ENCODE assay signal across 8 mouse cellular contexts in genomic region chr1:94034984-94035743, GRCm38 (mm10). TPM values are rescaled to one million over a fixed set of nuclear protein-coding genes. Genes with fewer than 3 reads are reported as not detected.
DNase-seq lines count a peak whose midpoint lies in the region; ATAC-seq and TF ChIP-seq lines count a peak whose summit lies in the region.

No protein-coding gene starts in this region.

- intact Hi-C loops in heart, postnatal 14 days (cut with DNase I) = loop anchor here (2.0 kb wide), 1 partner anchor 44 kb away; no protein-coding TSS in a partner anchor

- no peaks in the 10 kb centered on the region for H3K4me1 ChIP-seq in ES-Bruce4 (ENCODE audit: control insufficient read depth, insufficient read depth, low read length)
- no peaks in the 10 kb centered on the region for H3K4me1 ChIP-seq in forebrain, embryonic 14.5 days (ENCODE audit: control insufficient read depth, insufficient read depth, low read length)
- no peaks in the 10 kb centered on the region for H3K4me1 ChIP-seq in liver, embryonic 16.5 days (ENCODE audit: control insufficient read depth, low read depth, low read length)
- 0 out of 2 replicates have a peak, but pooled peaks cover 3% of the 10 kb centered on the region for H3K4me1 ChIP-seq in neural tube, embryonic 12.5 days
- H3K4me1 ChIP-seq in stomach, postnatal 0 days (replicated peaks; ENCODE audit: control insufficient read depth, insufficient read depth) = no peaks in the 10 kb centered on the region

- peak; percentile 91 for TF ChIP-seq CTCF in ES-Bruce4 (IDR thresholded peaks at IDR 0.05; ENCODE audit: low read depth, low read length)
- peak; percentile 89 for TF ChIP-seq CTCF in stomach, postnatal 0 days (IDR thresholded peaks at IDR 0.05; ENCODE audit: low read depth)

- no peak overlapping the region for H3K27ac ChIP-seq in ES-Bruce4 (ENCODE audit: insufficient read depth, low read length)
- peak overlapping the region; percentile 21; the same call in 1 of the 2 replicates for H3K27ac ChIP-seq in forebrain, embryonic 14.5 days (ENCODE audit: low read depth, low read length)
- H3K27ac ChIP-seq in liver, embryonic 16.5 days (ENCODE audit: low read length) = peak overlapping the region; percentile 50; the same call in 1 of the 2 replicates
- H3K27ac ChIP-seq in neural tube, embryonic 12.5 days = no peak overlapping the region
- peak overlapping the region; percentile 2; the same call in 1 of the 2 replicates for H3K27ac ChIP-seq in stomach, postnatal 0 days (replicated peaks)

- H3K36me3 ChIP-seq in ES-Bruce4 (ENCODE audit: control insufficient read depth, insufficient read depth, low read length, poor library complexity, severe bottlenecking) = no peaks in the 10 kb centered on the region
- H3K36me3 ChIP-seq in forebrain, embryonic 14.5 days (ENCODE audit: control insufficient read depth, insufficient read depth, low read length) = no peaks in the 10 kb centered on the region
- H3K36me3 ChIP-seq in liver, embryonic 16.5 days (ENCODE audit: control insufficient read depth, insufficient read depth) = no peaks in the 10 kb centered on the region
- H3K36me3 ChIP-seq in neural tube, embryonic 12.5 days = no peaks in the 10 kb centered on the region
- no peaks in the 10 kb centered on the region for H3K36me3 ChIP-seq in stomach, postnatal 0 days (ENCODE audit: control insufficient read depth, insufficient read depth, low read length)

- peak; percentile 81 for DNase-seq in cerebellum, adult 11 months
- DNase-seq in forebrain, embryonic 14.5 days (ENCODE audit: low spot score) = peak; percentile 89
- DNase-seq in heart, postnatal 14 days = peak; percentile 87 to 88
- peak; percentile 11 for DNase-seq in large intestine, adult 2 months (ENCODE audit: low read depth, low spot score)
- DNase-seq in stomach, postnatal 0 days (ENCODE audit: low spot score) = peak; percentile 79

- no peak for TF ChIP-seq POLR2A in ES-Bruce4 (IDR thresholded peaks at IDR 0.05; ENCODE audit: insufficient read depth, low read length)

- no peak for TF ChIP-seq EP300 in ES-Bruce4 (IDR thresholded peaks at IDR 0.05; ENCODE audit: insufficient read depth, low read depth, low read length)
- TF ChIP-seq EP300 in stomach, postnatal 0 days (optimal IDR thresholded peaks at IDR 0.05) = no peak

- no peak overlapping the region for H3K9ac ChIP-seq in ES-Bruce4 (ENCODE audit: low read depth, poor library complexity, severe bottlenecking)
- peak overlapping the region; percentile 51 for H3K9ac ChIP-seq in forebrain, embryonic 14.5 days (ENCODE audit: low read length)
- H3K9ac ChIP-seq in liver, embryonic 16.5 days (ENCODE audit: low read depth, low read length) = no peak overlapping the region
- H3K9ac ChIP-seq in neural tube, embryonic 12.5 days = peak overlapping the region; percentile 57
- peak overlapping the region; percentile 2; the same call in 1 of the 2 replicates for H3K9ac ChIP-seq in stomach, postnatal 0 days (ENCODE audit: low read length)

- H3K27me3 ChIP-seq in ES-Bruce4 (ENCODE audit: control insufficient read depth, insufficient read depth, low read length, poor library complexity, severe bottlenecking) = no peaks in the 10 kb centered on the region
- H3K27me3 ChIP-seq in forebrain, embryonic 14.5 days (replicated peaks; ENCODE audit: control insufficient read depth, insufficient read depth, low read length) = no peaks in the 10 kb centered on the region
- H3K27me3 ChIP-seq in liver, embryonic 16.5 days (ENCODE audit: control insufficient read depth, insufficient read depth, low read depth, low read length) = no peaks in the 10 kb centered on the region
- no peaks in the 10 kb centered on the region for H3K27me3 ChIP-seq in neural tube, embryonic 12.5 days (replicated peaks)
- H3K27me3 ChIP-seq in stomach, postnatal 0 days (ENCODE audit: control insufficient read depth, insufficient read depth, low read length) = no peaks in the 10 kb centered on the region

- no peaks in the 10 kb centered on the region for H3K9me3 ChIP-seq in ES-Bruce4 (replicated peaks; ENCODE audit: control insufficient read depth, insufficient read depth, low read length, poor library complexity, severe bottlenecking)
- H3K9me3 ChIP-seq in forebrain, embryonic 14.5 days (replicated peaks; ENCODE audit: control insufficient read depth, low read length) = no peaks in the 10 kb centered on the region
- no peaks in the 10 kb centered on the region for H3K9me3 ChIP-seq in liver, embryonic 16.5 days (replicated peaks; ENCODE audit: control insufficient read depth, low read length)
- H3K9me3 ChIP-seq in neural tube, embryonic 12.5 days = no peaks in the 10 kb centered on the region
- H3K9me3 ChIP-seq in stomach, postnatal 0 days (ENCODE audit: control insufficient read depth, low read length) = no peaks in the 10 kb centered on the region

- H3K4me2 ChIP-seq in forebrain, embryonic 14.5 days (ENCODE audit: low read length) = peak overlapping the region; percentile 58
- H3K4me2 ChIP-seq in liver, embryonic 16.5 days (ENCODE audit: low read depth, low read length) = peak overlapping the region; percentile 58
- peak overlapping the region; percentile 70 for H3K4me2 ChIP-seq in neural tube, embryonic 12.5 days (replicated peaks)
- H3K4me2 ChIP-seq in stomach, postnatal 0 days (replicated peaks; ENCODE audit: low read depth) = peak overlapping the region; percentile 52

- peak; percentile 95 for ATAC-seq in forebrain, embryonic 14.5 days
- peak; percentile 81 for ATAC-seq in liver, embryonic 16.5 days (ENCODE audit: low read depth)
- ATAC-seq in neural tube, embryonic 12.5 days (ENCODE audit: low FRiP score, low read depth) = peak; percentile 94
- peak; percentile 88 for ATAC-seq in stomach, postnatal 0 days (ENCODE audit: low FRiP score, low TSS enrichment)

- H3K4me3 ChIP-seq in ES-Bruce4 (ENCODE audit: low read depth, low read length) = peak overlapping the region; percentile 46
- H3K4me3 ChIP-seq in forebrain, embryonic 14.5 days (ENCODE audit: low read depth, low read length) = peak overlapping the region; percentile 27
- peak overlapping the region; percentile 41 for H3K4me3 ChIP-seq in liver, embryonic 16.5 days (ENCODE audit: low read depth, low read length)
- peak overlapping the region; percentile 30 for H3K4me3 ChIP-seq in neural tube, embryonic 12.5 days
- peak overlapping the region; percentile 27 for H3K4me3 ChIP-seq in stomach, postnatal 0 days (ENCODE audit: low read depth, low read length)

- under 1% methylated on average over 25 of the region's 25 CpGs for WGBS in forebrain, embryonic 14.5 days
- 1% methylated on average over 25 of the region's 25 CpGs for WGBS in large intestine, adult 2 months
- WGBS in liver, embryonic 16.5 days (ENCODE audit: insufficient replicate concordance) = under 1% methylated on average over 25 of the region's 25 CpGs
- 2% methylated on average over 24 of the region's 25 CpGs for WGBS in neural tube, embryonic 12.5 days
- under 1% methylated on average over 25 of the region's 25 CpGs for WGBS in stomach, postnatal 0 days

RNA-seq across cellular contexts. Expression of gene Neu4, which starts 14.9 kb away (rescaled TPM):
- not detected in 2 replicates for polyA plus RNA-seq in ES-Bruce4 (2011; ENCODE audit: insufficient read depth, insufficient read length, low read depth, missing spikeins)
- not detected in 2 replicates for polyA plus RNA-seq in forebrain, embryonic 14.5 days (2014; fragmentation: Nextera tagmentation; extraction: Ambion mirVana)
- not detected for total RNA-seq in heart, postnatal 14 days (2021)
- not detected in 2 replicates for polyA plus RNA-seq in large intestine, adult 2 months (2012; rRNA removed)
- polyA plus RNA-seq in liver, embryonic 16.5 days (2015; fragmentation: Nextera tagmentation; extraction: Ambion mirVana) = not detected in 2 replicates
- polyA plus RNA-seq in neural tube, embryonic 12.5 days (2016; fragmentation: Nextera tagmentation; extraction: Ambion mirVana) = not detected in 2 replicates
- polyA plus RNA-seq in stomach, postnatal 0 days (2015; fragmentation: Nextera tagmentation; extraction: Ambion mirVana) = not detected in 2 replicates

RNA-seq across cellular contexts. Expression of gene Pdcd1, which starts 17.2 kb away (rescaled TPM):
- polyA plus RNA-seq in ES-Bruce4 (2011; ENCODE audit: insufficient read depth, insufficient read length, low read depth, missing spikeins) = not detected in 2 replicates
- not detected in 2 replicates for polyA plus RNA-seq in forebrain, embryonic 14.5 days (2014; fragmentation: Nextera tagmentation; extraction: Ambion mirVana)
- total RNA-seq in heart, postnatal 14 days (2021) = under 1 TPM; 0.14 to 0.24 TPM
- polyA plus RNA-seq in large intestine, adult 2 months (2012; rRNA removed) = 1.3 and 1.7 TPM in 2 replicates
- polyA plus RNA-seq in liver, embryonic 16.5 days (2015; fragmentation: Nextera tagmentation; extraction: Ambion mirVana) = 0.12 TPM in 1 of 2 replicates, not detected in the other
- polyA plus RNA-seq in neural tube, embryonic 12.5 days (2016; fragmentation: Nextera tagmentation; extraction: Ambion mirVana) = not detected in 2 replicates
- polyA plus RNA-seq in stomach, postnatal 0 days (2015; fragmentation: Nextera tagmentation; extraction: Ambion mirVana) = 0.05 TPM in 1 of 2 replicates, not detected in the other

RNA-seq across cellular contexts. Expression of gene Gal3st2c, which starts 44.9 kb away (rescaled TPM):
- polyA plus RNA-seq in ES-Bruce4 (2011; ENCODE audit: insufficient read depth, insufficient read length, low read depth, missing spikeins) = 0.09 and 0.12 TPM in 2 replicates
- not detected in 2 replicates for polyA plus RNA-seq in forebrain, embryonic 14.5 days (2014; fragmentation: Nextera tagmentation; extraction: Ambion mirVana)
- 1 to 10 TPM in 1 of 2 experiments, under 1 TPM in 1; 0.93 to 1.0 TPM for total RNA-seq in heart, postnatal 14 days (2021)
- 0.11 and 0.22 TPM in 2 replicates for polyA plus RNA-seq in large intestine, adult 2 months (2012; rRNA removed)
- polyA plus RNA-seq in liver, embryonic 16.5 days (2015; fragmentation: Nextera tagmentation; extraction: Ambion mirVana) = not detected in 2 replicates
- not detected in 2 replicates for polyA plus RNA-seq in neural tube, embryonic 12.5 days (2016; fragmentation: Nextera tagmentation; extraction: Ambion mirVana)
- 0.01 TPM in 1 of 2 replicates, not detected in the other for polyA plus RNA-seq in stomach, postnatal 0 days (2015; fragmentation: Nextera tagmentation; extraction: Ambion mirVana)

Comparison
In these comparisons a context has a peak if more than half of its experiments do, and no peak if none do; other contexts are left out.
1. H3K27ac ChIP-seq: peak in forebrain, embryonic 14.5 days (single experiment), liver, embryonic 16.5 days (single experiment) and stomach, postnatal 0 days (single experiment); none in ES-Bruce4 (single experiment) and neural tube, embryonic 12.5 days (single experiment).
2. H3K9ac ChIP-seq: peak in forebrain, embryonic 14.5 days (single experiment), neural tube, embryonic 12.5 days (single experiment) and stomach, postnatal 0 days (single experiment); none in ES-Bruce4 (single experiment) and liver, embryonic 16.5 days (single experiment).
3. DNase-seq: peak in every context shown above with its lines; median percentile 89 in forebrain, embryonic 14.5 days; 88 in heart, postnatal 14 days; 81 in cerebellum, adult 11 months; 79 in stomach, postnatal 0 days; 11 in large intestine, adult 2 months.
4. Peak in every context shown above with its lines, with median percentiles within 50 percentile points of each other: H3K4me3 ChIP-seq, ATAC-seq and H3K4me2 ChIP-seq.